Mouse (Mus musculus): ENCODE data around the gene Svop. TPM values are rescaled to one million over a fixed set of nuclear protein-coding genes. Genes with fewer than 3 reads are reported as not detected.
A peak's percentile ranks its signal among the peaks of the same experiment; 100 is the strongest.

Svop gene
- total and polyA plus RNA-seq, 3 experiments = not detected

DNA sequence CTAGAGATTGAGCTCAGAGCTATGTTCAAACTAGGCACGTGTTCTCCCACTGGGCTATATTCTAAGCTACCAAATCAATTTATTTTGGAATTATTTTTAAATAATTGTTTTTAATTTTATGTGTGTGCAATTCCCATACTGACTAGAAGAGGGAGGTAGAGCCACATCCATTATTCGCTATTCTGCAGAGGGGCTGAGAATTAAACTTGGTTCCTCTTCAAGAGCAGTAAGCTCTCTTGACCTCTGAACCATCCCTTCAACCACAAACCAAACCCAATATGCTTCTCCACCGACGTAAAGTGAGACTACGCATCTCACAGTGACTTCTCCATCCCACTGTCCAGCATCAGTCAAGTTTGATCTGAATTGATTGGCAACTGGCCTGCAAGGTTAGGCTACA, 44.2 kb downstream of the Svop start (continued):
- no peak for TF ChIP-seq USF1 (IDR thresholded peaks at IDR 0.05; ENCODE audit: low read depth, low read length)
- no peak for TF ChIP-seq ETS1 (IDR thresholded peaks at IDR 0.05; ENCODE audit: low read depth, low read length)

DNA sequence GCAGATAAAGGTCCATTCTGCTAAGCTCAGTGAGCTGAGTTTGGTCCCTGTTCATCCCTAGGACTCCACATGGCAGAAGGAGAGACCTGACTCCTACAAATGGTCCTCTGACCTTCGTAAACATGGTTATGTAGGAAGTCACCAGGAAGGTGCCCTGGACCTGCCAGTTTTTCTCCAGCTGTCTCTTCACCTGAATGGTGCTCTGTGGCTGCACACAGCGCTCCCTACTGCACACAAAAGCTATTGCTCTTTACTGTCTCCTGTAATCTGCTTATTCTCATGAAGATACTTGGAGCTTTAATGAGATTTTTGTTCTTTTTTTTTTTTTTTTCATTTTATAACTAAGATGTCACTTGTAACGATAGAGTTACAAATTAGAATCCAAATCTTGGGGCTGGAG, 44.8 kb downstream of the Svop start:
- no peaks in the 10 kb centered on the region for H3K79me2 ChIP-seq (ENCODE audit: control insufficient read depth, insufficient read depth, low read length, poor library complexity)
- no peak for DNase-seq (ENCODE audit: low read depth, low spot score)
- H3K9ac ChIP-seq (ENCODE audit: control insufficient read depth, low read depth, low read length, poor library complexity, severe bottlenecking) = no peak overlapping the region
- H3K9me3 ChIP-seq (replicated peaks; ENCODE audit: insufficient read depth, low read length) = no peaks in the 10 kb centered on the region
- TF ChIP-seq GABPA (IDR thresholded peaks at IDR 0.05; ENCODE audit: low read depth, low read length) = no peak
- H3K4me1 ChIP-seq (ENCODE audit: control insufficient read depth in 1 of 2, insufficient read depth in 2 of 2, low read length in 2 of 2) = no peaks in the 10 kb centered on the region
- H3K27ac ChIP-seq (ENCODE audit: control insufficient read depth, low read depth, low read length) = no peak overlapping the region
- H3K27me3 ChIP-seq (ENCODE audit: control insufficient read depth in 1 of 2, insufficient read depth in 2 of 2, low read length in 2 of 2) = no peaks in the 10 kb centered on the region
- H3K36me3 ChIP-seq (ENCODE audit: control insufficient read depth in 1 of 2, insufficient read depth in 2 of 2, low read length in 2 of 2) = no peaks in the 10 kb centered on the region
- H3K4me3 ChIP-seq (ENCODE audit: control insufficient read depth in 1 of 2, insufficient read depth in 1 of 2, low read depth in 2 of 2, low read length in 2 of 2) = no peak overlapping the region

DNA sequence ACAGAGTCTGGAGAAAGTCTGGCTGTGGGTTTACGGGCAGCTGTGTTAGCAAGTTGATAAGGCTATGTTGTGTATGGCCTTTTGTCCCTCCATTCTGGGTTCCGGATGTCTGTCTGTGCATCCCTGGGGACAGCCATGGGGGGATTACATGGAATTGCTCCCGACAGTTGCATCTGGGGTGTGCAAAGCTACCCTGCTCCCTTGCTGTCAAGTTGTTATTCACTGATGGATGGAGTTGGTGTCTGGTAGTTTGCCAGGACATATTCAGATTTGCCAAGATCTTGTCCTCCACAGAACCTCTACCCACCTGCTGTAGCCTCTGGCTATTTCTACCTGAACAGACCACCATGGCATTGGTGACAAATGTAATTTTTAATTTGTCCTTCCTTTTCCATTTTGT, 45.2 kb downstream of the Svop start:
- no peaks in the 10 kb centered on the region for H3K79me2 ChIP-seq (ENCODE audit: control insufficient read depth, insufficient read depth, low read length, poor library complexity)
- H3K36me3 ChIP-seq (ENCODE audit: control insufficient read depth in 1 of 2, insufficient read depth in 2 of 2, low read length in 2 of 2) = no peaks in the 10 kb centered on the region
- H3K4me1 ChIP-seq (ENCODE audit: control insufficient read depth in 1 of 2, insufficient read depth in 2 of 2, low read length in 2 of 2) = no peaks in the 10 kb centered on the region
- DNase-seq (ENCODE audit: low read depth, low spot score) = no peak
- no peaks in the 10 kb centered on the region for H3K27me3 ChIP-seq (ENCODE audit: control insufficient read depth in 1 of 2, insufficient read depth in 2 of 2, low read length in 2 of 2)
- H3K4me3 ChIP-seq (ENCODE audit: control insufficient read depth in 1 of 2, insufficient read depth in 1 of 2, low read depth in 2 of 2, low read length in 2 of 2) = no peak overlapping the region
- TF ChIP-seq MEF2A (IDR thresholded peaks at IDR 0.05; ENCODE audit: extremely low read depth, insufficient replicate concordance, low read depth, low read length, poor library complexity, severe bottlenecking) (no peak), MXI1 (IDR thresholded peaks at IDR 0.05; ENCODE audit: low read depth, low read length) (no peak), NELFE (IDR thresholded peaks at IDR 0.05; ENCODE audit: low read depth, low read length) (no peak), TBP (IDR thresholded peaks at IDR 0.05; ENCODE audit: low read depth, low read length) (no peak), MYB (IDR thresholded peaks at IDR 0.05; ENCODE audit: low read depth, low read length) (no peak), MYC (IDR thresholded peaks at IDR 0.05; ENCODE audit: low read depth, low read length) (no peak), ZMIZ1 (IDR thresholded peaks at IDR 0.05; ENCODE audit: low read depth, low read length) (no peak), RAD21 (IDR thresholded peaks at IDR 0.05; ENCODE audit: low read depth, low read length) (no peak), SMC3 (IDR thresholded peaks at IDR 0.05; ENCODE audit: low read depth, low read length) (no peak), RCOR1 (IDR thresholded peaks at IDR 0.05; ENCODE audit: low read depth, low read length) (no peak), EP300 (IDR thresholded peaks at IDR 0.05; ENCODE audit: low read depth in 1 of 2, low read length in 2 of 2) (no peak)
- H3K9me3 ChIP-seq (replicated peaks; ENCODE audit: insufficient read depth, low read length) = no peaks in the 10 kb centered on the region
- H3K27ac ChIP-seq (ENCODE audit: control insufficient read depth, low read depth, low read length) = no peak overlapping the region
- no peak overlapping the region for H3K9ac ChIP-seq (ENCODE audit: control insufficient read depth, low read depth, low read length, poor library complexity, severe bottlenecking)

DNA sequence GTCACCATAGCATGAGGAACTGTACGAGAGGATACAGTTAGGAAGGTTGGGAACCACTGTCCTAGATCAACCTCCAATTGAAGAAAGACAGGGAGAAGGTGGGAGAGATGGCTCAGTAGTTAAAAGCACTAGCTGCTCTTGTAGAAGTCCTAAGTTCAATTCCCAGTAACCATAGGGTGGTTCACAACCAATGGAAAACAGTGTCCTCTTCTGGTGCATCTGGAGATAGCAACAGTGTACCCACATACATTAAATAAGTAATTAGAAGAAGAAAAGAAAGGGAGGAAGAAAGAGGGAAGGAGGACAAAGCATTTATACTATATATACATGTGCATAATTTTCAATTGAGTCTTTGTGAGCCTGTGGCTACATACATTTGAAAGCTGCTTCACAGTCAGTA, 46.2 kb downstream of the Svop start:
- Histone ChIP-seq H3K36me3 (ENCODE audit: control insufficient read depth in 1 of 2, insufficient read depth in 2 of 2, low read length in 2 of 2) (no peaks in the 10 kb centered on the region), H3K4me3 (ENCODE audit: control insufficient read depth in 1 of 2, insufficient read depth in 1 of 2, low read depth in 2 of 2, low read length in 2 of 2) (no peak overlapping the region), H3K9ac (ENCODE audit: control insufficient read depth, low read depth, low read length, poor library complexity, severe bottlenecking) (no peak overlapping the region), H3K27ac (ENCODE audit: control insufficient read depth, low read depth, low read length) (no peak overlapping the region), H3K79me2 (ENCODE audit: control insufficient read depth, insufficient read depth, low read length, poor library complexity) (no peaks in the 10 kb centered on the region), H3K4me1 (ENCODE audit: control insufficient read depth in 1 of 2, insufficient read depth in 2 of 2, low read length in 2 of 2) (no peaks in the 10 kb centered on the region), H3K9me3 (replicated peaks; ENCODE audit: insufficient read depth, low read length) (no peaks in the 10 kb centered on the region), H3K27me3 (ENCODE audit: control insufficient read depth in 1 of 2, insufficient read depth in 2 of 2, low read length in 2 of 2) (no peaks in the 10 kb centered on the region)
- peak; percentile 54 for DNase-seq (ENCODE audit: low read depth, low spot score)
- TF ChIP-seq JUND (IDR thresholded peaks at IDR 0.05; ENCODE audit: low read depth, low read length) (no peak), GABPA (IDR thresholded peaks at IDR 0.05; ENCODE audit: low read depth, low read length) (no peak), POLR2A (IDR thresholded peaks at IDR 0.05; ENCODE audit: control insufficient read depth in 1 of 2, insufficient read depth in 1 of 2, low read depth in 1 of 2, low read length in 2 of 2, poor library complexity in 1 of 2) (no peak), HCFC1 (IDR thresholded peaks at IDR 0.05; ENCODE audit: low read depth, low read length) (no peak), MAZ (IDR thresholded peaks at IDR 0.05; ENCODE audit: low read depth, low read length) (no peak), RAD21 (IDR thresholded peaks at IDR 0.05; ENCODE audit: low read depth, low read length) (peak; percentile 75), TAL1 (IDR thresholded peaks at IDR 0.05; ENCODE audit: low read length) (no peak), EP300 (IDR thresholded peaks at IDR 0.05; ENCODE audit: low read depth in 1 of 2, low read length in 2 of 2) (no peak), TBP (IDR thresholded peaks at IDR 0.05; ENCODE audit: low read depth, low read length) (no peak), CTCF (IDR thresholded peaks at IDR 0.05 in 2 of 3, conservative IDR thresholded peaks at IDR 0.05 in 1 of 3; ENCODE audit: control insufficient read depth in 1 of 3, insufficient read depth in 1 of 3, low read depth in 2 of 3, low read length in 3 of 3, poor library complexity in 1 of 3, severe bottlenecking in 1 of 3) (peak; percentile 12 to 70 (median 56); a peak in 5 of 6 replicates), MEF2A (IDR thresholded peaks at IDR 0.05; ENCODE audit: extremely low read depth, insufficient replicate concordance, low read depth, low read length, poor library complexity, severe bottlenecking) (no peak), ZKSCAN1 (IDR thresholded peaks at IDR 0.05; ENCODE audit: low read depth, low read length) (no peak), CHD1 (IDR thresholded peaks at IDR 0.05; ENCODE audit: low read depth, low read length) (no peak), POLR2AphosphoS5 (IDR thresholded peaks at IDR 0.05; ENCODE audit: borderline replicate concordance, low read depth, low read length) (no peak), E2F4 (IDR thresholded peaks at IDR 0.05; ENCODE audit: borderline replicate concordance, low read depth, low read length) (no peak), MXI1 (IDR thresholded peaks at IDR 0.05; ENCODE audit: low read depth, low read length) (no peak)
